Mouse (Mus musculus): ENCODE results near the gene Myo18a.

The Myo18a gene

DNA sequence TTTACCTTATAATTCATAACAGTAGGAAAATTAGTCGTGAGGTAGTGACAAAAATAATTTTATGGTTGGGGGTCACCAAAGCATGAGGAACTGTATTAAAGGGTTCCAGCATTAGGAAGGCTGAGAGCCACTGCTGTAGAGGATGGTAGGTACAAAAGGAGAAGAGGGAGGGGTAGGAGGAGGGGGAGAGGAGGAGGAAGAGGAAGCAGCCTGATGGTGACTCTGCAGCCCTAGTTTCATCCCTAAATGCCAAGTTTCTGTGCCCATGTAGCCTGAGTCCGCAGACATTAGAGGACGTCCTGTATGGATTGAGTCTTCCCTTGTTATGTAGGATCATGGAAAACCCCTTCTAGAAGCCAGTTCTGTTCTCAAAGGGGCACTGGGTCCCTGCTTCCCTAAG lies 110.1 kb downstream of the Myo18a start:
- DNase-seq = no peak

DNA sequence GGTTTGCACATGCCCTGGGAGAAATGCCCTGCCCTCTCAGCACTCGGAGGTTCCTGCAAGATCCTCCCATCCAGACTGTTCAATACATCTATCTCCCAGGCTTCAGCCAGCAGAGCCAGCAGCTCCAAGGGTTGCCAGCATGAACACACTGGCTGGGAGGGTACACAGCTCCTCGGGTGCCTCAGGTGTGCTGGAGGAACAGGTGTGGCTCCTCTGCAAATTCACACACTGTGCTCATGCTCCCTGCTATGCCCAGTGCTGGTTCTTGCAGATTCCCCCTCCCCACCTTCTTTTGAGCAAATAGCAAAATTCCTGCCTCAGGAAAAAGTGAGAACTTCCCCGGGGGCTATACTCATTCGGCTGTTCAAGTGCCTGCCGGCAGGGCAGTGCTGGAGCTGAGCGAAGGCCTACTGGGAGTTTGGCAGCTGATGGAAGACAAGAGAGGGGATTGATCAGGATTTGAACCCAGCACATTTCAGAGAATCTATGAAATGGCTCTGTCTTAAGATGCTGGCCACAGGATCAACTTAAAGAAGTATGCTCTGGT lies 111.7 kb downstream of the Myo18a start:
- no peak for DNase-seq

DNA sequence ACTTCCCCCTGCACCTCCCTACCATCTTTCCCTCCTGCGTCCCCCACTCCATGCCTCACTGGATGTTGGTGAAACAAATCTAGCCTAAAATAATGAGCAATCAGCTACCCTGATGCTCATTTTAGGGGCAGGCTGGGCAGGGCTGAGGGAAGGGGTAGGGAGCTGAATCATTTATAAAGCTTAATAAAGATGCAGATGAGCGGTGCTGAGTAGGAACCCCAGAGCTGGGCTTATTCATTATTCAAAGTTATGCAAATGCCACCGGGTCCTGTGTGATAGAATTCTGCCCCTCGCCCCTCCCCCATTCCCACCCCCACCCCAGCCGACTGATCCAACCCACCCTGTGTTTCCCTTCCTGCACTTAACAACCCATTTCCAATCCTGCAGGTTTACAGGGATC lies 112.2 kb downstream of the Myo18a start:
- DNase-seq = no peak

DNA sequence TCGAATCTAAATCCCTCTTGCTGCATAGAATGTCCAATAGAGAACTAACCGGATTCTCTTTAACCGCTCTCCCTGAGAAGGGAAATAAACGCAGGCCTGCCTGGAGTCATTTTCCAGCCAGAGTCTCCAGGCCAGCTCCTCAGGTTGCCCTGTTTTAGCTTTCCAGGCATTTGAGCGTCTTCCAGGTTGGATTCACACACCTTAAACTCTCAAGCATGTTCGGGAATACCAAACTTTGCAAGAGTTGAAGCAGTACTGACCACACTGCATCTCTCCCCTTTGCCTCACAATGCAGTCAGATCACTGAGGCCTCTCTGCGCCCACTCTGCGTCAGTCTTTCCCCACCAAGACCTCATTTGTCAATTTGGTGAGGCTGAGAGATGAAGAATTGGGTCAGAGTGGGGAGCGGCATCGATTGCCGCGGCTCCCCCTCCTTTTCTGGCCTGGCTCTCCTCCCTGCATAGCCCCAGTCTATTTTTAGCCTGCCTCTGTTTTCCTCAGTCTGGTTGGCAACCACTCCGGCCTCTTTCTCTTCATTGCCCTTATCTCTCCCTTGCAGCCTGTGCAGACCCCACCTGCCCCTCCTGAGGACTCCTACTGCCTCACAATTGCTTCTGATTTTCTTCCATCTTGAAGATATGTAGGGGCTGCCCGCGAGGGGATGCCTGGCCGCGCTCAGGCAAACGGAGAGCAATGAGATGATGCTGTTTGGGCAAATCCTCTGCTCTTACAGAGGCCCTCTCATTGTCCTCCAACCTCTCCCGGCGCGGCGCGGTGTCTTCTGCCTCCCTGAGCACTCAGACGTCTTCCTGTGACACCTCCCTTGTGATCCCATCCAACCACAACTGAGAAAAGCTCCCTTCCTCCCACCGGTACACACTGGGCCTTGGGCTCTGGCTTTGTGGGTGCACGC lies 113.1 kb downstream of the Myo18a start:
- no peak for DNase-seq

DNA sequence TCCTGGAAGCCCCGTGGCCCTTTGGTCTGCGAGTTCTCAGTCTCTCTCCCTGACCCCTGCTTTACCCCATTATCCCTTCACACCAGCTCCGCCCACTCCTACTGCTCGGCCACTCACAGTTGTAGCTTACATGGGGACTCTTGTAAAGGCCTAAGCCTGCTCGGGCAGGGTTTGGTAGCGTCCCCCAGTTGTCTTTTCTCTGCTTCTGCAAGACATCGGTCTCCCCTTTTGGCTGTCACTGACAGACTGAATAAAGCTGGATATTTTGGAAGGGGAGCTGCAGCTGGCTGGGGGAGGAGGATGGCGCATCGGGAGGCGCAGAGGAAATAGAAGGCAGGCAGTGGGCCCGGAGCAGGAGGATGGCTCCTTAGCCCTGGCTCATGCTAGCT lies 113.7 kb downstream of the Myo18a start:
- no peak for DNase-seq

DNA sequence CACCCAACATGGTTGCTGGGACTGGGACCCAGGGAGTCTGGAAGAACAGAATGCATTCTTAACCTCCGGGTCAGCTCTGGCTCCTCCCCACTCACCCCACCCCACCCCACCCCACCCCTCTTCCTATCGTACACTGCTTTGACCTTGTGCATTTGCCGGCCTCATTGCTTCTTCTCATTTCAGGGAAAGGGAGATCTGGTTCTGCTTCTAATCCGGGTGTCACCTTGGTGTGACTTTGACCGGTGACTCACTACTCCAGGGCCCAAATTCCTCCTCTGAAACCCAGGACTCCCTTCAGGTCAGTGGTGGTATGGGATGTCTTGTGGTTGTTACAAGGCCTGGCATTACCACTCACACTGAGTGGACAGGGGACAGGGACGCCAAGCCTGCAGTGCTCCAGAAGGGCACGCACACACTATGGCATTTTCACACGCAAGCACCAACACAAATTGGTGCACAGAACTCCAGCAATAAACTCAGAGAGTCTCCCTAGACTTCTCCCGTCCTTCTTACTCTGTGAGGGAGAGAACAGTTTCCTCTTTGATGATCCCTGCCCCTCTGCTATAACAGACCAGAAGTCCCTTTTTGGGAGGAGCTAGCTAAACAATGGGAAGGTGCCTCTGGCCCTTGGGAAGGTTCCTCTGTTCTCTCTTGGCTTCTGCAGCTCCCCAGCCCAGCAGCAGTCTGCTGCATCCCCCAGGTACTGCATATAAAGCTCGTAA lies 121.6 kb downstream of the Myo18a start:
- peak; percentile 39 for DNase-seq

DNA sequence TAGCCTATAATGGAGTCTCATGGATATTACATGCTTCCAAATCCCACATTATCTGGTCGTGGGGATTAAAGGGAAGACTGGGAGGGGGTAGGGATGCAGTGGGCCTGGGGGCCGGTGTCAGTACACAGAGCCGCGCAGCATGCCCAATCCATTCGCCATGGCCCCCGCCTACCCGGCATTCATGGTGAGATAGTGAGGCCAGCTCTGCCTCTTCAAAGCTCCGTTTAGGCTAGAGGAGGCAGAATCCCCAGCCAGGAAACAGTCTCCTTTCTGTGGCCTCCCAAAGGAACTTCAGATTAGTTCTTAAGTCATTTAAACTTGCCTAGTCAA lies 122.2 kb downstream of the Myo18a start:
- no peak for DNase-seq

DNA sequence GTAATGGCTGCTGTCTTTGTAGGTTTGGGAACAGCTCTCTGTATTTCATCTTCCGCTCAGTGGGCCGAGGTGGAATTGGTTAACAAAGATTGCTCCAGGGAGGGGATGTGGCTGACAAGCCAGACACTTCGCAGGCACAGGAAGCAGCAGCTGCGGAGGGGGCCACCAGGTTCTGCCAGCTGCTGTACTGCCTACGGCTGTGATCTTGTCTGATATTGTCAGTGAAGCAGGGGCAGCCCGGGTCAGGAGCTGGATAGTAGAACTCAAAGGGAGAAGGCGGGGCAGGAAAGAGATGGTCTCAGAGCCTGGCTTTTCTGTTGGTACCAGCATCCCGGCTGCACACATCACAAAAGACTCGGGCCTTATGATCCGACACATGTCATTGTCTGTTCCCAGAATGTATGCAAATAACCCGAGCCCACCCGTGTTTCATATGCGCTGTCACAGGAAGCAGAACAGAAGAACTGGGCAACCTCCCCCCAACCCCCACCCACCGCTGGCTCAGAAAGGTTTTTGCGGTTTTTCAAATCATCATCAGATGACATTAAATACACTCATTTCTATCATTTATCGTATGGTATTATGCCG lies 124.4 kb downstream of the Myo18a start:
- DNase-seq = peak; percentile 39

DNA sequence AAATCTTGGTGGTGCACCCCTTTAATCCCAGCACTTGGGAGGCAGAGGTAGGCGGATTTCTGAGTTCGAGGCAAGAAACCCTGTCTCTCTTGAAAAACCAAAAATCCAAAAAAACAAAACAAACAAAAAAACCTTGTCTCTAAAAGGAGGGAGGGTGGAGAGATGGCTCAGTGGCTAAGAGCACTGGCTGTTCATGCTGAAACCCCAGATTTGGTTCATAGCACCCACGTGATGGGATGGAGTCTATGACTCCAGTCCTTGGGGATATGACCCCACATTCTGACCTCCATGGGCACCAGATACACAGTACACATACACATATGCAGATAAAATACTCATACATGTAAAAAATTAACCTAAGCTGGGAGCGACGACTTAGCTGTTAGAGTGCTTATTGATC lies 125.8 kb downstream of the Myo18a start:
- DNase-seq = no peak

DNA sequence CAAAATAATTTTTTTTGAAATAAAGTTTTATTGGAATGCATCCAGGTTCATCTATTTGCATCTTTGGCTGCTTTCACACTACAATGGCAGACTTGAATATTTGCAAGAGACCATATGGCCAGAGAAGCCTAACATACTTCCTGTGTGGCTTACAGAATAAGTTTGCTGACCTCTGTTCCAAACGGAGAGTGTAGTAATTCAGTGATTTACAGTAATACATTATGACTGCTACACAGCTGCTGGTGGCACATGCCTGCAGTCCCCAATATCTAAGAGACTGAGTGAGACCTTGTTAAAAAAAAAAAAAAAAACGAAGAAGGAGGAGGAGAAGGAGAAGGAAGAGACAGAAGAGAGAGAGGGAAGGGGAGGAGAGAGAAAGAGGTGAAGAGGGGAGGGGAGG lies 126.4 kb downstream of the Myo18a start:
- DNase-seq = no peak

DNA sequence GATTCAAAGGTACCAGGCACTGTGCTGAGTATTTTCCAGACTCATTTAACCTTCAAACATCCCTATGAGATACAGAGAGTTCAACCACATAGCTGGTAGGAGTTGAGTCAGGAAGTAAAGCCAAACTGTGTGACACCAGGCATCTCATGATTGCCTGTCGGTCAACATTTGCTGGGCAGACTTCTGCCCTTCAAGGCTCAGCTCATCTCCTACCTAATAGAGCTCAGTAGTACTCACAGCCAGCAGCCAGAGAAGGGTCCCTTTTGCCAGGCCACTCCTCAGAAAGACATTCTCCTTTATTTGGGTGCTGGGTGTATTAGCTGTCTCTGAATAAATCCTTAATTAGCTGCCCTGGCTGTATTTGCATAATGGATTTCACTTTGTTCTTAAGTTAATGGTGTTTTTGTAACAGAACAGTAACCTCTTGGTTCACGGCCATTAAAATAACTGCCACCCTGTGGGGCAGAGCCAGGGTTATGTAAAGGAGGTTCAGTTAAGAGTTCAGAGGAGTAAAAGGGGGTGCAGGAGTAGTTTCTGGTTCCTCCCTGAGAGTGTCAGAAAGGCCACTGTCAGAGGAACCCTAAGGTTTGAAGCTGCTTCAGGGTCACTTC lies 127.7 kb downstream of the Myo18a start:
- peak; percentile 45 for DNase-seq

DNA sequence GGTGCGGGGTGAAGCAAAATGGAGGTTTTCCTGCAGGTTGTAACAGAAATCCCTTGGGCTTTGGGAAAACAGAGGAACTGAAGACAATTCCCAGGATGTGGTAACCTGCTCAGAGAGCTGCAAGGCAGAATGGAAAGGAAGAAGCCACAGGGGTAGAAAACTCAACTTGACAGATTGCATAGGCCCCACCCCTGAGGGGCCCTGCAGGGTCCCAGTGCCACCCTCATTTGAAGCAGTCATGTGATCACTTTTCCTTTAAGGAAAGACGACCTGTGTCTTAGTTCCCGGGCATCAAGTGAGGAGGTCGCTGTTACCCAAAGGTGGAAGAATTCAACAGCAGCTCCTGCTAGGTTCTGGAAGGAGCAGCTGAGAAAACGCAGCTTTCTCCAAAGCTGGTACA lies 129.8 kb downstream of the Myo18a start:
- DNase-seq = no peak

DNA sequence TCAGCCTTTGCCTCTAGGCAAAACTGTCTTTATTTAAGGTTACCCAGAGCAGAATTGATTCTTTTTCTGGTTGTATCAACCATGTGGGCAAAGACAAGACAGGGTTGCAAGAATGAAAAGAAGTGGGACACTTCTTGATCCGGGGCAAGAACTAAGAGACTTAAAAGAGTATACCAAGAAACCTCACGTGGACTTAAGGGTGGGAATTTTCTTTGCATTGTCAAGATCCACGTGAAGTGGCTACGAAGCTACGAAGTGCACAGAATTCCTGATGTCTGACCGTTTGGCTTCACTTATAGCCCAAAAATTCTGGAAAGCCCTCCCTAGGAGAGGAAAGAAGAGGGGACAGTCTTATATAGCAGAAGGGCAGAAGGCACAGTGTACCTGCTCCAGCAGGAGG lies 130.2 kb downstream of the Myo18a start:
- no peak for DNase-seq

DNA sequence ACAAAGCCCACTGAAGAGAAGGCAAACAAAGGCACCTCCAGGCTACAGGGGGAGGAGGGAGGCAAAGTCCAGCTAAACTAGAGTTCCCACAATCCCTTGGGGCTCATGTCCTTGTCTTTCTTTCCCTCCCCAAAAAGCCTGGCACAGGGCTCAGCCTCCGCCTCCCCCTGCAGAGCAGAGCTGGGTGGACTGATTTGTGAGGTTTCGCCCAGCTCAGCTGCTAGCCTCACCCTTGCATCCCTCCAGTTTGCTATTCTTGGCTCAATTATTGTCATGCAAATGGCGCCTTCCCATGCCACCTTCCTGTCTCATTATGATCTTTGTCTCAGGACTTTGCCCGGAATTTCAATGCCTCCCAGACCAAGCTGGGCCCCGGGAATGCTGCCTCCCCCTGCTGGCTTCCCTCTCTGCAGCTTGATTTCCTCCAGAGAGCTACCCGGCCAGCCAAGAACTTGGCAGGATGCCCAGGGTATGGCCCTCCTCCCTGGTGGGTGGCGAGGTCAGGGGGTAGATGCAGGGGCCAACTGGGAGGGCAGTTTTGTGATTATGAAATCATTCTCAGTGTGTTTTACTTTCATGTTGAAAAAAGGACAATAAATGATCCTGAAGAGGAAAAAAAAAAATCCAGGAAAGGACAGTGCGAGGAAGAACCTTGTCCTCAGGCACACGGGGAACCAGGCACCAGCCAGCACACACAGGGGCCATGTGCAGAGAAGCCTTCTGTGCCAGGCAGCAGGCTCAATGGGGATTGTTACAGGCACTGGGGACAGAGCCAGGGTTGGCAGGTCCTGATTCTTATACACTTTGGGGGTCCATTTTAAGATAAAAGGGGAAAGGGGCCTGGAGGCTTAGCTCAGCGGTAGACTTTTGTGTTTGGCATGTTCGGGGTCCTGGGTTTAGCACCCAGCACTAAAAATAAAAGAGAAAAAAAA lies 131.0 kb downstream of the Myo18a start, which contains the start of gene Pipox:
Gene Pipox (minus strand): TSS at position 310 of the 932 bp plus-strand sequence.
- DNase-seq = peak; percentile 96

DNA sequence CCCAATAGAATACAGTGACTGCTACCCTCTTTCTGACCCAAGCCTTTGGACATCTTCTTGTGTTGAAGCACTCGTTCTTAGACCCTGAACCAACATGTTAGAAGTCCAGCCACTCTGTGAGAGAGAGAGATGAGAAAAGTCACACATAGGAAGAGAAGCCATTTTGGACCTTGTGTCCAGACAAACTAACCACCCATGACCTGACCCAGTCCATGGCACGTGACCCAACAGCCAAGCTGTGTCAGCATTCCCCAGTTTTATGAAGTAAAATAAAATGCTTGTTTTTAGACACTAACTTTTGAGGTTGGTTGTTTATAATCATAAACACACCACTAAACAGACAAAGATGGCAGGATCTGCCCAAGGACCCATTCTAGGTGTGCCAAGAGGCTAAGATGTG lies 131.9 kb downstream of the Myo18a start:
- no peak for DNase-seq

DNA sequence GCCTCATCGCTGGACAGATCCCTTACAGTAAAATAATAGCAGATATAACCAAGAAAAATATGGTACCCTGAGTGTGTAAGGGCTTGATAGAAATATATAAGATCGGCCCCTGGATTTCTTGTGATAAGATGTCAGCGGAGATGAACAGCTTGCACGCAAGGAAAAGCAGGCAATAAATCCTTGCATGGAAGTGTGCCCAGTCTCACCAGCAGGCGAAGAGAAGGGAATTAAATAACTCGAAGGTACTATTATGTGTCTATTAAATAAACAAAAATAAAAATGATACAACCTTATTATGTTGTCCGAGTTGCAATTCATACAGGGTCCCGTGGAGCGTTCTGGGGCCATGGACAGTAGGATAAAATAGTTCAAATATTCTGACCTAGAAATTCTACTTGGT lies 133.0 kb downstream of the Myo18a start:
- DNase-seq = no peak

DNA sequence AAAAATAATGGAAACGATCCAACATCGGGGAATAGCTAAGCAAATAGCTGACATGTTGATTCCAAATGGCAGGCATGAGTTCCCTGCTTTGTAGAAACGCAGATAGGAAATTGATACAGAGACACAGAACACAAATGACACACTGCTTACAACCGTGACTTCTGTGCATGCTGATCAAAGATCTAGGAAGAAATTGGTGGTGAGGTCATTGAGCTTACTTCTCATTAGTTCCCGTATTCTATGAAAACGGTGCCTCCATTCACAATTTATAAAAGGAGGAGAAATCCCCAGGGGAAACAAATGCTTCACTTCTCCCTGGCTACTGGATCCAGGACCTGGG lies 133.4 kb downstream of the Myo18a start:
- no peak for DNase-seq

DNA sequence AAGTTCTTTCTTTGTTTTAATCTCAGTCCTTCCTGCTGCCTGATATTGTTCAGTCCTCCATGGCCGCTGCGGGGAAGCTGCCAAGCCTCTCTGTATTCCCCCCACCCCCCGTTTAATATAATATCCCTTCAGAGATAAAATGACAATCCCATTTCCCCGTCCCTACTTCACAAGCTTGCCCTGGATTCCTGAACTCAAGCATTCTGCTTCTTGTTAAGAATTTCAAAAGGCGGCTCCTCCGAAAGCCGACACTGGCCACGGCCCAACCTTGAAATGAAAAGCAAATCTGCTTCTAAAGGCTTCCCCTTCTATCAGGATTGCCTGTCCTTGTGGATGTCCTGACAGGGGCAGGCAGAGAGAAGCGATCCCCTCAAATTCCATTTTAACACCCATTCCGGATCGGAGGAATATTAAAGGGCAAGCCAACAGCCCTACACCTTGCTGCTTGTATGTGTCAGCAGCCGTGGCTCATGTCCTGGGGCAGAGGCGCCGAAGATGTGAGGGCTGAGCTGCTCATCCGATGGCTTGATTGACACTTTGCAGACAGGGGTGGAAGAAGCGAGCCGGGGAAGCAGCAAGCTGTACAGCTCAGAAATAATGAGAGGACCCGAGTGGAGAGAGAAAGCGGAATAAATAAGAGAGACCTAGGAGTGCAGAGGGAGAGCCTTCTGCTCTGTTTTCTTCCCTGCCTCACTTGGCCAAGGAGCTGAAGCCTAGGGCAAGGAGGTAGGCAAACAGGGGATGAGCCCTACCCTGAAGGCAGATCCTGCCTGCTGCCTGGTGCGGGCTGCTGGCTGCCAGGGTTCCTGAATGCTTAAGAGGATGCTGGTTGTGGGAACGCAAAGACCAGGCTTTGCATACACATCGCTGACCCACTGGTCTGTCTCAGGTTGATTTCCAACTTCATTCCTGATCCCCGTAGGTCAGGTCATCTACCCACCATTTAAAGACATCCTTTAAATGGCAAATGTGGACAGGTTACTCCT lies 134.1 kb downstream of the Myo18a start:
- DNase-seq = no peak

DNA sequence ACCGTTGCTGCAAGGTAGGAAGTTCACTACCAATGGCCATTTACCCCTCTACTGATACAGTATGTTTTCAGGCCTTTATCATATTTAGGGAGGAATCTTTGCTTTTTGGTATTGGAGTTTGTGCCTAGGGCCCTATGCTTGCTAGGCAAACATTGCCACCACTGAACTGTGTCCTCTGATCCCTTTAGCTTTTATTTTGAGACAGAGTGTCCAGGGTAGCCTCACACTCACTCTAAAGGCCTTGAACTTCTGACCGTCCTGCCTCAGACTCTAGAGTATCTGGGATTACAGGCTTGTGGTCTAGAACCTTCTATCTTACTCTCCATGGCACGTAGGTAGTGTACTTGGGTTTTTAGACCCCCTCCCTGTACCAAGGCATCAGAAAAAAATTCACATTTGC lies 137.1 kb downstream of the Myo18a start:
- no peak for DNase-seq

DNA sequence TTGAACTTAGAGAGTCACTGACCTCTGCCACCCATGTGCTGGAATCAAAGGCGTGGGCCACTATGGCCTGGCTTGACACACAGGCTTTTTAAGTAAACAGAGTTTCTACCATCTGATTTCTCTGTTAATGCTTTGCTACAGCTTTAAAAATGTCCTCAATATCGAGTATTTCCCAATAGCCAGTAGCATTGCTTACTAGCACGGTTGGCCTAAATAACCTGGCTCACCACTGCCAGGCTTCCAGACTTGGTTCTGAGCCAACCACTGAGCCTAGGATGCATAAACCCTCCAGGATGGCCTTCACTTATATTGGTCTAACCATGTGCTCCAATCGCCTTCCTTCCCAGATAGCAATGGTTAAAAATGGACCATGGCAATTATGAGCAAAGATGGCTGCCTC lies 137.7 kb downstream of the Myo18a start:
- no peak for DNase-seq

DNA sequence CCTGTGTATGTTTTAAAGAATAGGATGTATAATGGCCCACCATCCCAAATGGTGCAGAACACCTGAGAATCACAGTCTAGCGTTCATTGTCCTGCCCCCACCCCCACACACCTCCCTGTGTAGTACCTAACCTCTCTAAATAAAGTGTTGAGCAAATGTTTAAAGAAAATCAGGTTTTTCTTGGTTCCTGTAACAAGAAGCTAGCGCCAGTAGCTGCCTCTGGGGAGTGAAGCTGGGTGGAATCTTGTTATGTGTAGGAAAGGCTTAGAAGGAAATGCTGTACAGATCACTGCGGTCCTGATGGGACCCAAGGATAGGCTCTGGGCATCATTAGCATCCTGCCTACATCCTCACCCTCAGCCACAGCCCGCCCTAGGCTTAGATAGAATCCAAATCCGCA lies 138.3 kb downstream of the Myo18a start:
- DNase-seq = no peak
